Mouse (Mus musculus) G1E-ER4 (cell line): ENCODE data around the gene Cnot3. TPM values are rescaled to one million over a fixed set of nuclear protein-coding genes. Genes with fewer than 3 reads are reported as not detected.

Source experiments
- GATA1 ChIP-seq: IDR thresholded peaks from one replicate; pipeline ENCODE4 v1.8.0; 2012; ENCODE audit warnings: low read length, inconsistent platforms
- polyA plus RNA-seq: library from polyadenylated mRNA; stranded (reverse); fragments of >175 nt; gene quantifications from 2 replicates; pipeline ENCODE4 v1.2.3, GENCODE M21; 2012

The Cnot3 gene
- polyA plus RNA-seq, 1 experiment = 904 TPM

DNA sequence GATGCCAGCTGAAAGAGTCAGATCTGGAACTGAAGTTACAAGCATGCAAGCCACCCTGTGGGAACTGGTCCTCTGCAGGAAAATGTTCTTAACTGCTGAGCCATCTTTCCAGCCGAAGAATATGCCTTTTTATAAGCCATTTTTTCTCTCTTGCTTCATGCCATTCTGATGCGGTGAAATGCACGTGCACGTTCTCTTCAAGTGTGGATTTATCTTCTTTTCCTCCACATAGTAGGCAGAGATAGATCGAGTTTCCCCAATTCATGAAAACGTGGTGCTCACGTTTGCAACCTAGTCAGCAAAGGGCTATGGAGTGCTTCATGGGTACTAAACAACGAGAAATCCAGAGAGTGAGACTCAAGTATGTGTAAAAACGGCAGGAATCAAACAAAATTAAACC, 1.2 kb upstream of the Cnot3 start:
- no peak for TF ChIP-seq GATA1

DNA sequence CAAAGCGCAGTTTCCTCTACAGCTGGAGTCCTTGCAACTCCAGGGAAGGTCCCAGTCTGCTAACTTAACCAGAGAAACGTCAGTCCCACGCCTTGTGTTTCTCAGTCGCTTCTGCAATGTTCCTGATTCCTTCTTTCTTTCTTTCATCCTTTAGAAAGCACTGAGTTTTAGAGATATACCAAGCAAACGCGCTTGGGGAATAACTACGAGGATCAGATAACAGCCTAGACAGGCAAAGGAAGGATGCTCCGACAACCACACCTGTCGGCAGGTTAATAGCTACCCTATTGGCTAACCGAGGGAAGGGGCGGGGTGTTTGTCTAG, 758 bp upstream of the Cnot3 start:
- TF ChIP-seq GATA1 = no peak

DNA sequence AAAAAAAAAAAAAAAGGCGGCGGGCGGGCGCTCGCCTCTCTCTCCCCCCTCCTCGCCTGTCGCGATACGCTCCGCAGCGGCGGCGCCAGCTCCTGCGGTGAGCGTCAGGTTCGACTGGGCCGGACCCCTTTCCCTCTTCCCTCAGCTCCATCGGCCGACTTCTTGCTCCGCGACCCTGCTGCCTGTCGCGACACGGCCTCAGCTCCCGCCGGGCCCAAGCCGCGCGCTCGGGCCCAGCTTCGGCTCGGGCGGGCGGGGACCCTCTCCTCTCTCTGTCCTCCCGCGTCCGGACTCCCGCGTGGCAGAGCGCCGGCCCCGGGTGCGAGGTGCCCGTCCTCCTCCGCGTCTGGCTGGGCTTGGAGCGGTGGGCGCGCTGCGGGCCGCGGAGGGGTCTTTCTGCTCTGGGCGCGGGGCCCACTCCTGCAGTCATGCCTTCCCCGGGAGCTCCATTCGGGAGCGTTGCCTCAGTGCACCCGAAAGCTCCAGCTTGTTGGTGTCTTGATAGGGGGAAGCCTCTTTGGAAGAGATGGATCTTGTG, 489 bp downstream of the Cnot3 start:
- no peak for TF ChIP-seq GATA1

DNA sequence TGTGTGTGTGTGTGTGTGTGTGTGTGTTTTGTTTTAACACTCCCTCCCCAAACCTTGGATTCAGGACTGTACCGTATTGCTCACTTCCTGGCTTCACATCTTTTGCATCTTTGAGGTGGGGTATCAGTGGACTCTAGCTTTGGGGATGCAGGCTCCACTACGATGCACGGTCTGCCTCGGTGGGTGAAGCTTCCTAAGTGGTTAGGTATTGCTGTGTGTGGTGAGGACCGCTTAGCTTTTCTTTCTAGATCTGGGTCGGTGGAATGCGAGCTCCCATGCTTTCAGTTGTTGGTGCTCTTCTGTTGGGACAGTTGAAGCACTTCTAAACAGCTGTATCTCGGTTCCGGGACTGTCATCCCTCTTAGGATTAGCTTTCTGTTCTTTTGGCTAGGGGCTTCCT, 1.1 kb downstream of the Cnot3 start:
- TF ChIP-seq GATA1 = no peak

DNA sequence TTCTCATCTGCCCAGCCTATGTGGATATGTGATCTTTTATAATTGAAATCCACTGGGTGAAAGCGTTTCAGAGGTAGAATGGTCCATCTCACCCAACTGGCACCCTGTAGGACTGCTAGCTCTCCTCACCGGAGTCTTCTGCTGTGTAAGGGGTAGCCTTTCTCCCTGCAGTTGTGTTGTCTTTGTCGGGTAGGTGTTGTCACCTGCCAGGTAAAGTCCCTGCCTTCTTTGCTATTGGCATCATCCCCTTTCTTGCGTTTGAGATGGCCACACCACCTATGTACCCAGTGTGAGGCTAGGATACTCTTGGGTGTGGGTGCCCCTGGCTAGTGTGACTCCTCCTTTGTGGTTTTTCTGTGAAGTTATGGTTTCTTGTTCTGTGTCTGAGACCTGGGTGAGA, 1.6 kb downstream of the Cnot3 start:
- no peak for TF ChIP-seq GATA1

DNA sequence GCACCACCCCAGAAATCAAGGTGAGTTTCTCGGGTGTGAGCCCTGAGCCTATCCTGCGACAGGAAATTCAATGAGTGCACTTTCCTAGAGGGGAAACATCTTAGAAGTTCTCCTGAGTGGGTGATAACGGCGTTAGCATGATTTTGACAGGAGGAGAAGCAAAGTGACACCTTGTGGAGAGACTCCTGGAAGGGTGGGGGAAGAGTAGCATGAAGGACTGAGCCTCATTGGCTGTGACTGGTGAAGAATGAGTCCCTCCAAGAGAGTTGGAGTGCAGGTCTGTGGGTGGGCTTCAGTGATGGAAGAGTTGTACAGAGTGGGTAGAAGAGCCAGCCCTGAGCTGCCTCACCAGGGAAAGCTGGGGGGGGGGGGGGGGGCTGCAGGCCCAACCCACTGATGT, 11.9 kb downstream of the Cnot3 start:
- TF ChIP-seq GATA1 = no peak

DNA sequence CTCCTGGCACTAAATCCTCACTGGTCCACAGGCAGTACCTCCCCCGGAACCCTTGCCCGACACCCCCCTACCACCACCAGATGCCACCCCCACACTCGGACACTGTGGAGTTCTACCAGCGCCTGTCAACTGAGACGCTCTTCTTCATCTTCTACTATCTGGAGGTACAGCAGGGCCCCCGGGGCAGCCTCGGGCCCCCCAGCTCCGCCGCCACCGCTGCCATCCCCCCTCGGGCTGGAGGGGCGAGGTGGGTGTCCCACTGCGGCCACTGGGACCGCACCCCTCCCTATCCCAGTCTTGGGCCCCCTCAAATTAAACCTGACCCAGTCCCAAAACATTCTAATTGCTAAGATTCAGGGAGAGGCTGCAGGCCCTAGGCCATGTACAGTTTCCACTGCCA, 13.5 kb downstream of the Cnot3 start:
- no peak for TF ChIP-seq GATA1

DNA sequence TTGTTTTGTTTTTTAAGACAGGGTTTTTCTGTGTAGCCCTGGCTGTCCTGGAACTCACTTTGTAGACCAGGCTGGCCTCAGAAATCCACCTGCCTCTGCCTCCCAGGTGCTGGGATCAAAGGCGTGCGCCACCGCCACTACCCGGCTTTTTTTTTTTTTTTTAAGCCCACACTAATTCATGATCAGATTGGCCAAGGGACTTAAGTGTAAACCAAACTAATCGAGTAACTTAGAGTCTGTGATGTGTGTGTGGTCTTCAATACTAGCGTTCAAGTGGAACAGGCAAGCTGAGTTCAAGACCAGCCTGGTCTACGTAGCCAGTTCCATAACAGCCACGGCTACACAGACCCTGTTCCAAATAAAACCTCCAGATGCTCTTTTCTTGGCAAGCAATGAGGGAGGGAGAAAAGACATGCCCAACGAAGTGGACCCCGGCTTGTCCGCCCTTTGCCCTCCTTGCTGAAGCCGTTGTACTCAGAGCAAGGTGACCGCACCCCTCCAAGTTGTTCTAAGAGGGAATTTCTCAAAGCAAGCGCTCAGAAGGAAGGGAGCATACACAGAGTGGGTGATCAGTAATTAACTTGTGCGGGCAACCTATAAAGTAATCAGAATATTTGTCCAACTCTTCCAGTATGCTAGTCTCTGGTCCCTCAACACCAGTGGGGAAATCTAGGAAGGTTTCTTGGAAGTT, 19.6 kb downstream of the Cnot3 start:
- no peak for TF ChIP-seq GATA1

DNA sequence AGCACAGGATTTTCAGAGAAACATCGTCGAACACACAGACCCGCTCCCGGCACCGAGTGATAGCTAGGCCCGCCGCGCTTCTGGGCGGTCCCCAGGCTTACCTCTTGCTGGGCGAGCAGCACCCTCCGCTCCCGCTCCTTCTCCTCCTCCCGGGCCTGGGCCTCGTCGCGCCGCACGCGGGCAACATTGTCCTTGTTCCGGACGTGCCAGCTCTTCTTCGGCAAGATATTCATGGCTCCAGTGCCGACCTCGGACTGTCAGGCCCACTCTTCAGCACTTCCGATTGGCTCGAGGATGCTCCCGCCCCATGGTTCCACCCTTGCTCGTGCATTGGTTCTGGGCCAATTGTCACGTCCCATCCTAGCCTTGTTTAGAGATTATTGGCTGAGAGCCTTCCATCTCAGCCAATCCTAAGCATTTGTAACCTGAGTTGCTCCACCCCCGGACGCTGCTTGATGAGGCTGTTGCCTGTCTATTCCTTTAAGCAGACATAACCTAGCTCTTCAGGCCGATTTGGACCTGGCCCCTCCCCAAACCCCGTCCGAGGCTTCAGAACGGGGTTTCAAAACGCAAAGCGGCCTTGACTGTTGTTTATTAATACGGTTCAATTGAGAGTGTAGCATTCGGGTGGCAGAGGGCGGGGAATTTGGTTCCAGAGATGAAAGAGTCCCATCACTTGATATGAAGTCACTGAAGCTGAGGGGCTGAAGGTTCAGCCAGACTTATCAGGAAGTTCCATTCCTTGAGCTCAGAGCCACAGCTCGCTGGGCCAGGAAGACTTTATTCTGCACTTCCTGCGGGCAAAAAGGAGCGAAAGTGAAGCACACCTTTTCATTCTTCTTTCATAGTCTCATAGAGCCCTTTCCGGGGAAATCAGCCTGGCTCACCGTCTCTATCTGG, 20.4 kb downstream of the Cnot3 start, which contains the start of gene Leng1:
Gene Leng1 (minus strand): TSS at position 626 of the 900 bp plus-strand sequence.
- TF ChIP-seq GATA1 = no peak

DNA sequence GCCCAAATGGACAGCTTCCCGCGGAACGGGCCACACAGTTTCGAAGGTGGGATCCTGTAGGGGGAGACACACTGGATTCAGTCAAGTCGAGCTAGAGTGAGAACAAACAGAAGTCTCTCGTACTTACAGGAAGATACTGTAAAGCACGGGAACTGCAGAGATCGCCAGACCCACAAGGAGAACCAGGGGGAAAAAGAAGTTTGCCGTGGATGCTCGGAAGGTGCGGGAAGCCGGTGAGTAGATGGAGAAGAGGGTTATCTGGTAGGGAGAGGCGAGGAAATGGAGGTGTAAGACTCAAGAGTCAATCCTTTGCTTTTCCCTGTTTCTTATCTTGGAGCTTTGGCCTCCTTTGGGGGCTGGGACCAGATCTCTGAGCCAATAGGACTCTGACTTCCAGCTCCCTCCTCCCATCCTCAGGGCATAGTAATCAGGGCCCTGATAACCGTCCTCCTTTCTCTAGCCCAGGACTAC, 21.9 kb downstream of the Cnot3 start:
- TF ChIP-seq GATA1 = no peak

DNA sequence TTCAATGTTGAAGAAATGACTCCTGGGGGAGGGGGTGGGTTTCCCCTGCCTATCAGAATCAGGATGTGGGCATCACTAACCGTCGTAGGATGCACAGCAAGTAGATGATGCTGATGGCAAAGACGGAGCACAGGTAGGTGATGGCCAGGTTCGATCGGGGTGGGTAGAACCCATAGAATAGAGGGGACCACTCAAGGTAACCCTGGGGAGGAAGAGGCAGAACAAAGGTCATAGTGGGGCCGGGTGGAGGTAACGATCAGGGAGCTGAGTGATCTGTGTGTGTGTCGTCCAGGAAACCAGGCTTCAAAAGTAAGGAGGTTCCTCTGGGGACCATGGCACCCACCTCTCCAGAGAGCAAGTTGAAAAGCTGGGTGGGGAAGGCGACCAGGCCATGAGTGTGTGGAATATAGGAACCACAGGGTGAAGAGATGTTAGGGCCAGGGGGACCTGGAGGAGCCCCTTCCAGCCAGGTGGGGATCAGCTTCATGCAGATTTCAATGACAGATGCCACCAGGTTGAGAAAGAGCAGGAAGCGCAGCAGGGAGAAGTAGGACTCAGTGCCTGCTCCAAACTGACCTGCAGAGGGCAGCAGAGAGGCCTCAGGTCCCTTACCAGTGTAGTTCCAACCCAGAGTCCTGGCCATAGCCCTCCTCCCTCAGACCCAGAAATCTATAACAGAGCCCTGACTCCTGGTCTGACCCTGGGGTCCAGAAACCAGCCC, 29.6 kb downstream of the Cnot3 start:
- no peak for TF ChIP-seq GATA1

DNA sequence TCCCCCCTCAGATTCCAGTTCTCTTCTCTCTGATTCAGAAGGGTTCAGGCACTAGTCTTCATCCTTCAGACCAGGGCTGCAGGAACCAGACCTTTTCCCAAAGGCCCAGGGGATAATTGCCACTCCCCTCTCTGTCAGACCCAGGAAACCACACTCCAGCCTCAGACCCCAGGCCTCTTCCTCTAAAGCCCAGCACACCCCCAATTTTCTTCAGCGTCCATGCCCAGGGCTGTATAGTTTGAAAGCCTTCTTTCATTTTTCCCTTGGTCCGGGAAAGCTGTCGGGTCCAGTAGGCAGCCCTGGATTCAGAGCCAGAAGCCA, 30.1 kb downstream of the Cnot3 start:
- no peak for TF ChIP-seq GATA1

DNA sequence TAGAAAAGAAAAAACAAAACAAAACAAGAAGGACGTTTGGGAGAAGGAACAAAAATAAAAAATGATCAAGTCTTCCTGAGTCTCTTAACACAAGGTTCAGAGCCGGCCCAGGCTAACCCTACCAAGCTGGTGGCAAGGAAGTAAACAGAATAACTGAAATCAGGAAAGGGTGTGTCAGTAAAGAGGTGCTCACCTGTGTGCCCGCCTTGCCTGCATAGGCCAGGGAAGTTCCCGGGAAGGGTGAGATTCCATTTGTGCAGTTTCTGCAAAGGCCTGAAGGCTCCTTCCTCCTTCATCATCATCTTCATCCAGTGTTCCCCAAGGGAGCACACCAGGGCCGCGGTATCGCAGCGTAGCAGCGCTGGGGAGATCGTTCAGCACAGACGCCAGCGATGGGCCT, 31.3 kb downstream of the Cnot3 start:
- no peak for TF ChIP-seq GATA1

DNA sequence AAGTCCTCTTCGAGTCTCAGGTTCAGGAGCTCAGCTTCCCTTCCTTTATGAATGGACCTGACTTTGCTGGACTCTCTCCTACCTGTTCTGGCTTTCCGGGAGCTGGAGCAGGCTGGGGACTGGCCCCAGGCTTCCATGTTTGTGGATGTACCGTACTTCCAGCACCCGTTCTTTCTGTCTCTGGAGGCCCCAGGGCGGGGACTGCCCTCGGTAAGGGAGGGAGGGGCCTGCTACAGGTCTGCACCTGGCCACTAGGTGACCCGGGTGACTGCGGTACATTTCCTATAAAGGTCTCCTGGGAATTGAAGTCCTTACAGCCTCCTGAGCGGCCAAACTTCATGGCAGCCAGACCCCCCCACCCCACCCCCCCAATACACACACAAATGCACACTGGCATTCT, 32.3 kb downstream of the Cnot3 start, which contains the start of gene Tmc4:
Gene Tmc4 (minus strand): TSS at position 212 of the 400 bp plus-strand sequence.
- TF ChIP-seq GATA1 = no peak

DNA sequence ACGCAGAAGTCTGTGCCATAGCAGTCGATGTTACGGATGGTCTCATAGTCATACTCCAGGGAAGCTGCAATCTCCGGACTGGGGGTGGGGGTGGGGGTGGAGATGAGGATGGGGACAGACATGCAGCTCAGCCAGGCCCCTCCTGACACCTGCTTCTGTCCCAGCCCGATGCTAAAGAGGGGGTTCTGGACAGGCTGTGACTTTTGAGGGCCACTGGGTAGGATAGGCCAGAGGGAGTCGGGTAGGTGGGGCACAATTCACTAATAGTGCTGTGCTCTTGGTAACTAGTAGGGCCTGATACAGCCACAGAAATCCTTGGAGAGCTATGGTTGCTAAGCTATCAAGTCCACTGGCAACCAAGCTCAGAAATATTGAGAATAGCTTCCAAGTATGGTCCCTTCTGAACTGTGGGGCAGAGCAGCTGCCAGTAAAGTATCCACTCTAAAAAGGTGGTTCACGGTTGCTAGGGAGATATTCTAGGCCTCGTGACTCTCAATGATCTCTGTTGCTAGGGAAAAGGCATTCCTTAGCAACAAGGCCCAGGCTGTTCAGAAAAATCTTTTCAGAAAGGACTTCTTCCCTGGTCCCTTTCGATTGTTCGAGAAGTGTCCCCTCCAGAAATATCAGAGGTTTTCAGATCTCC, 39.0 kb downstream of the Cnot3 start:
- no peak for TF ChIP-seq GATA1
